Mouse (Mus musculus) cerebellum, postnatal 14 days (tissue): ENCODE measurements around the gene Hist1h3b.

Experiments
- DNase-seq, 2 experiments: peaks; one replicate each; pipeline ENCODE4 v3.0.0; 2021; ENCODE audit warnings: mixed read lengths in 2 of 2

The Hist1h3b gene

GRCm38 (mm10) chr13:23739069-23739921, 12.8 kb upstream of the Hist1h3b start:
- DNase-seq = peak; percentile 87 to 88

GRCm38 (mm10) chr13:23739922-23740252, 12.2 kb upstream of the Hist1h3b start:
- DNase-seq = no peak

- no peak for DNase-seq
These were observed 11.7 kb upstream of the Hist1h3b start for GRCm38 (mm10) chr13:23740256-23740840.

GRCm38 (mm10) chr13:23740910-23741309, 11.2 kb upstream of the Hist1h3b start:
- no peak for DNase-seq

- DNase-seq = no peak
These were observed 10.1 kb upstream of the Hist1h3b start for GRCm38 (mm10) chr13:23742007-23742406.

GRCm38 (mm10) chr13:23743215-23743614, 8.9 kb upstream of the Hist1h3b start:
- no peak for DNase-seq

GRCm38 (mm10) chr13:23743963-23744362, 8.1 kb upstream of the Hist1h3b start:
- DNase-seq = no peak

GRCm38 (mm10) chr13:23744421-23745380, 7.4 kb upstream of the Hist1h3b start:
- DNase-seq = no peak

GRCm38 (mm10) chr13:23745381-23746161, 6.5 kb upstream of the Hist1h3b start, which contains the start of gene Hist1h3c:
TSS of gene Hist1h3c (minus strand) at chr13:23745602.
- peak; percentile 89 to 93 for DNase-seq

- peak; percentile 61 to 72 for DNase-seq
These were observed 5.6 kb upstream of the Hist1h3b start, which contains the start of gene Hist1h2bb for GRCm38 (mm10) chr13:23746201-23747080. TSS of gene Hist1h2bb (plus strand) at chr13:23746734.

GRCm38 (mm10) chr13:23747081-23747891, 4.8 kb upstream of the Hist1h3b start:
- DNase-seq = no peak

GRCm38 (mm10) chr13:23747892-23748288, 4.2 kb upstream of the Hist1h3b start:
- DNase-seq = no peak

- DNase-seq = no peak
These were observed 2.4 kb upstream of the Hist1h3b start for GRCm38 (mm10) chr13:23749563-23750121.

- peak; percentile 36 to 58 for DNase-seq
These were observed 1.1 kb upstream of the Hist1h3b start, which contains the start of gene Hist1h2ab for GRCm38 (mm10) chr13:23750839-23751477. TSS of gene Hist1h2ab (plus strand) at chr13:23751126.

GRCm38 (mm10) chr13:23751478-23751956, 550 bp upstream of the Hist1h3b start:
- no peak for DNase-seq

- no peak for DNase-seq
These were observed 690 bp downstream of the Hist1h3b start for GRCm38 (mm10) chr13:23752742-23753172.

GRCm38 (mm10) chr13:23753314-23754078, 1.4 kb downstream of the Hist1h3b start:
- no peak for DNase-seq

GRCm38 (mm10) chr13:23755000-23755399, 2.9 kb downstream of the Hist1h3b start:
- no peak for DNase-seq
